Mouse (Mus musculus) neural tube, embryonic 13.5 days (tissue): Measurements from ENCODE around the gene Aldh3b3. TPM values are rescaled to one million over a fixed set of nuclear protein-coding genes. Genes with fewer than 3 reads are reported as not detected.

ENCODE experiments used
- ATAC-seq: fragments of 200-750 bp; cut with Nextera tagmentation; 2 replicates; pipeline ENCODE4 v1.8.0; 2017; ENCODE audit warnings: low read depth, mild to moderate bottlenecking, moderate TSS enrichment, moderate library complexity
- H3K27ac ChIP-seq: fragments of 300-500 bp; sonication (generic); replicated peaks from 2 replicates; pipeline ENCODE4 v1.5.1; 2015; ENCODE audit warnings: moderate library complexity, mild to moderate bottlenecking, inconsistent platforms
- H3K27me3 ChIP-seq: fragments of 300-500 bp; sonication (generic); 2 replicates; pipeline ENCODE4 v1.6.1; 2015; ENCODE audit warnings: mild to moderate bottlenecking, inconsistent platforms
- H3K36me3 ChIP-seq: fragments of 300-500 bp; sonication (generic); 2 replicates; pipeline ENCODE4 v1.6.1; 2015; ENCODE audit warnings: mild to moderate bottlenecking, inconsistent platforms
- H3K4me1 ChIP-seq: fragments of 300-500 bp; sonication (generic); replicated peaks from 2 replicates; pipeline ENCODE4 v1.6.1; 2015; ENCODE audit warnings: inconsistent platforms
- H3K4me2 ChIP-seq: fragments of 300-500 bp; sonication (generic); 2 replicates; pipeline ENCODE4 v1.6.1; 2015; ENCODE audit warnings: inconsistent platforms, mild to moderate bottlenecking, moderate library complexity
- H3K4me3 ChIP-seq: fragments of 300-500 bp; sonication (generic); 2 replicates; pipeline ENCODE4 v1.5.1; 2015; ENCODE audit warnings: mild to moderate bottlenecking, inconsistent platforms
- H3K9ac ChIP-seq: fragments of 300-500 bp; sonication (generic); 2 replicates; pipeline ENCODE4 v1.6.1; 2015; ENCODE audit warnings: moderate library complexity, mild to moderate bottlenecking, inconsistent platforms
- H3K9me3 ChIP-seq: fragments of 300-500 bp; sonication (generic); 2 replicates; pipeline ENCODE4 v1.6.1; 2016; ENCODE audit warnings: inconsistent platforms
- WGBS: fragments of 180-500 bp; shearing (Covaris S2); methylation state at CpG from one replicate; pipeline ENCODE4 v1.1.7; 2015; 5-methylcytosine and 5-hydroxymethylcytosine counted together
- polyA plus RNA-seq: library from polyadenylated mRNA; unstranded; fragments of >200 nt; fragmentation: Nextera tagmentation; extraction: Ambion mirVana; gene quantifications from 2 replicates; pipeline ENCODE4 v1.2.1, GENCODE M21; 2015

The Aldh3b3 gene
- polyA plus RNA-seq, 1 experiment from 2014 or later, result not detected

DNA sequence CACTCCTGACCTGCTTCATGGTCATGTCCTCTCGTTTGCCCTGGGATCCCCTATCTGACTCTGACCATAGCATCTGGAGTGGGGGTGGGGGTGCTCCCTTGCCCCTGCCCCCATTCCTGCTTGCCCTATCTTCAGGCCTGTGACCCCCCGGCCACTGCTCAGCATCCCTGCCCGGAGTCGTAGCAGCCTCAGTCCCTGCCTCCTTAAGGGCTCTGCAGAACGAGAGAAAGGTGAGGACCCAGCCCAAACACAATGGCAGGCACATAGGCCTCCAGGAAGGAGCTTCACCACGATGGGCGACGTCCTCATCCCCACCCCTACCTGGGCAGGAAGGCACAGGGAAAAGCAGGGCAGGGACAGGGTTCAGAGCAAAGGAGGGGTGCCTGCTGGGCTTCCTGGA lies 39.9 kb downstream of the Aldh3b3 start:
- no peak overlapping the region for H3K4me2 ChIP-seq
- H3K9me3 ChIP-seq, result no peaks in the 10 kb centered on the region
- H3K27ac ChIP-seq, result no peak overlapping the region
- no peak overlapping the region for H3K4me3 ChIP-seq
- ATAC-seq, result no peak
- no peak overlapping the region for H3K9ac ChIP-seq
- H3K36me3 ChIP-seq, result no peaks in the 10 kb centered on the region
- 86% methylated on average over 8 of the region's 8 CpGs for WGBS
- H3K27me3 ChIP-seq, result no peaks in the 10 kb centered on the region
- H3K4me1 ChIP-seq, result peaks cover 20% of the 10 kb centered on the region

DNA sequence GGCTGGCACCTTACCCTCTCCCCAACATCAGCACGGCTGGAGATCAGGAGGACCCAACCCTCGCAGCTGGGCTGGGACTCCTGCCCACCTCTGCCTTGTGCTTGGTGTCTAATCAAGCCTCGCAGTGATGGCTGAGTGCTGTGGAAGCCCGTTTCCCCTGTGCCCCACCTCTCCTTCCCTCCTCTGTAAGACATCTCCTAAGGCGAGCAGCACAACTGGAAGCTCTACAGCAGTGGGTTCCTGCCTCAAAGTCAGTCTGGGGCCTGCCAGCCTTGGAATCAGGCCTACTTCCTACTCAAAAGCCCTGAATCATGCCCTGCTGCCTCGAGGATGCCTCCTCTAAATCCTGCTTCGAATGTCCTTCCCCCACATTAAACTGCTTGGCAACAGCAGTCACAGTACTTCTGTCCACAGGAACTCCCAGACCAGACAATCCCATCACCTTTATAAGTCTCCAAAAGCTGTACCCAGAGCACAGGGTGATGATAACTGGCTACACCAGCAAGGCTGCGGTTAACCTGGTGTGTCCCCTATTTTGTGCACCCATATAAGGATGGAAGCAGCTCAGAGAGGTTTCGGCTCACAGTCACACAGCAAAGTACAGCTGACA lies 40.8 kb downstream of the Aldh3b3 start:
- Histone ChIP-seq H3K9ac (peak overlapping the region; percentile 61), H3K4me1 (peaks cover 20% of the 10 kb centered on the region), H3K36me3 (no peaks in the 10 kb centered on the region; the same call in 1 of the 2 replicates), H3K4me3 (peak overlapping the region; percentile 62; the same call in 1 of the 2 replicates), H3K4me2 (peak overlapping the region; percentile 91), H3K27me3 (no peaks in the 10 kb centered on the region), H3K9me3 (no peaks in the 10 kb centered on the region), H3K27ac (0 out of 2 replicates have a peak overlapping the region, but pooled peaks have one; percentile 46)
- no peak for ATAC-seq
- 88% methylated on average over 9 of the region's 9 CpGs for WGBS

DNA sequence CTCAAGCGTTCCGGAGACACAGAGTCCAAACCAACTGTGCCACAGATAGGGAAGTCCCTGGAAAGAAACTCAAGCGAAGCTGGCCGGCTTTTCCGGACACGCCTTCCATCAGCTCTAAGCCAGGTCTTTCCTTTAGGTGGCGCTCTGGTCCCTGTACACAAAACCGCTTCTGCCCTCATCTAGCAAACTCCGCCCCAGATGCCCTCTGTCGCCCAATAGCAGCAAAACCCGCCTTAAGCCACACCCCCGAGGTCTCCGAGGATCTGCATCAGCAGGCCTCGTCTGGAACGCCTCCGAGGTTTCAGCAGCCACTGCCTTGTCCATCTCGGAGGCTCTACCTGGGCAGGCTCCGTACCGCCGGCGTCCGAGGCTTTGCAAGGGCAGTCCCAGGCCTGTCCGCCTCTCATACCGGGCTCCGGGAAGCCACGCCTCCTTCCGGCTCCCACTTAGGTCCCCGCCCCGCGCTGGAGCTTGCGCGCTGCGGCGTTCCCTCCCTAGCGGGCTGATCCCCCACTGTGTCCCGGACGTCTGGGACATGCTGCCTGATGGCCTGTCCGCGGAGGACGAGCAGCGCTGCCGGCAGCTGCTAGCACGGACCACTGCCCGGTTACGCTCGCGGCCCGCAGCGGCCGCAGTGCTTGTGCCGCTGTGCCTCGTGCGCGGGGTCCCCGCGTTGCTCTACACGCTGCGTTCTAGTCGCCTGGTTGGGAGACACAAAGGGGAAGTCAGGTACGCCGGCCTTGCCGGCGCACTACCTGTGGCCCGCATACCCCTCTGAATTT lies 41.9 kb downstream of the Aldh3b3 start, which contains the start of the genes Nudt8 and Gm49405:
Gene Nudt8, plus strand, starts transcription at position 462 of the 782 bp plus-strand sequence.
Gene Gm49405, plus strand, starts transcription at position 508 of the 782 bp plus-strand sequence.
- Histone ChIP-seq H3K27ac (peak within 1 kb of the TSS; percentile 97), H3K36me3 (peaks cover 6% of the 10 kb centered on the region; the same call in 1 of the 2 replicates), H3K4me1 (peaks cover 20% of the 10 kb centered on the region), H3K4me3 (peak within 1 kb of the TSS; percentile 62), H3K9ac (peak within 1 kb of the TSS; percentile 88), H3K4me2 (peak within 1 kb of the TSS; percentile 91), H3K27me3 (no peaks in the 10 kb centered on the region), H3K9me3 (no peaks in the 10 kb centered on the region)
- ATAC-seq, result peak; percentile 86
- under 1% methylated on average over 64 of the region's 64 CpGs for WGBS

DNA sequence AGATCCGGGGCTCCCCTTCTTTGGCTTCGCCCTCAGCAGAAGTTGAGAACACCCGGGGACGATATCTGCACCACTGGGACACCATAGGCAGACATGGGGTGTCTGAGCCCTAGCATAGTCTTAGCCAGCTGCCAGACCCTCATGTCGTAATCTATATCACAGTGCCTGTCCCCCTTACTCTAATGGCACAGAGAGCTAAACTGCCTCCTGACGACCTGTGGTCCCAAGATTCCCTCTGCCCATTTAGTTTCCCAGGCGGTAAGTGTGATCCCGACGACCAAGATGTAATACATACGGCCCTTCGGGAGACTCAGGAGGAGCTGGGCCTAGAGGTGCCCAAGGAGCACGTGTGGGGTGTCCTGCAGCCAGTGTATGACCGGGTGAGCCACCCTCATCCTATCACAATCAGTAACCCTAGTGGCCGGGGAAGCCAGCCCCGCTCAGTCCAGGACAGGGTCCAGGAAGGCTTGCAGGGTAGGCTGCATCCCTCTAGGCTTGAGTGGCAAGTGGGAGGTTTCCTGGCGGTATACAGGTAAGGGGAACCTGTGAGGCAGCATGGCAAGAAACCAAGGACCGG lies 42.6 kb downstream of the Aldh3b3 start:
- no peaks in the 10 kb centered on the region for H3K27me3 ChIP-seq
- ATAC-seq, result peak; percentile 25; the same call in 1 of the 2 replicates
- peak overlapping the region; percentile 62 for H3K4me3 ChIP-seq
- H3K27ac ChIP-seq, result peak overlapping the region; percentile 97
- H3K36me3 ChIP-seq, result peaks cover 12% of the 10 kb centered on the region
- H3K4me2 ChIP-seq, result peak overlapping the region; percentile 91
- H3K9ac ChIP-seq, result peak overlapping the region; percentile 88
- 17% methylated on average over 17 of the region's 17 CpGs for WGBS
- peaks cover 20% of the 10 kb centered on the region for H3K4me1 ChIP-seq
- no peaks in the 10 kb centered on the region for H3K9me3 ChIP-seq

DNA sequence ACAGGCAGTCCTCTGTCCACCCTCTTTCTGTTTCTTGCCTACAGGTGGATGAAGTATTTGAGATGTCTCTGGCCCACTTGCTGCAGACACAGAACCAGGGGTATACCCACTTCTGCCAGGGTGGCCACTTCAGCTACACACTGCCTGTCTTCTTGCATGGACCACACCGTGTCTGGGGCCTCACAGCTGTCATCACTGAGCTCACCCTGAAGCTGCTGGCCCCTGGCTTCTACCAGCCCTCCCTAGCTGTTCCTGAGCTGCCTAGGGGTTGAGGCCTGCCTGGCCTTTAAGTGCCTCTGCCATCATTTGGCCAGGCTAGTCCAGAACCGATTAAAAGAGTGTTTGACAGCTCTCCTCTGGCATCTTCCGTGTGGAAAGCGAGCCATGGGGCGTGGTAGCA lies 43.3 kb downstream of the Aldh3b3 start:
- Histone ChIP-seq H3K9me3 (no peaks in the 10 kb centered on the region), H3K36me3 (peaks cover 19% of the 10 kb centered on the region), H3K4me1 (peaks cover 20% of the 10 kb centered on the region), H3K9ac (peak overlapping the region; percentile 88), H3K4me3 (0 out of 2 replicates have a peak overlapping the region, but pooled peaks have one; percentile 62), H3K4me2 (peak overlapping the region; percentile 91), H3K27me3 (no peaks in the 10 kb centered on the region), H3K27ac (no peak overlapping the region)
- no peak for ATAC-seq
- WGBS, result 84% methylated on average over 5 of the region's 5 CpGs

DNA sequence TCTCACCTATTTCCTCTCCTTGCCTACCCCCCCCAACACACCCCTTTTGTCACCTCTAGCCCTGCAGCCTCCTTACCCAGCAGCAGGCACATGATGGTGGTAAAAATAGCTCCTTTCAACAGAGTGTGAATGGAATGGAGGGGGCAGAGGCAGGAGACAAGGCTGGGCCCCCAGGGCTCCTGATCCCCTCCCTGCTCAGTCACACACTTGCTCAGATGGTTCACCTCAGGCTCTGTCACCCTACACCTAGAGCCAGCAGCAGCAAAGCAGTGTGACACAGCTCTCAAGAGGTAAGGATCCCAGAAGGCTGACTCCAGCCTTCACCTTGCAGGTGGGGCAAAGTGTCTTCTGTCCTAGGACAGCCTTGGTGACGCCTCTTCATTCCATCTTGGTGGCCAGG lies 44.7 kb downstream of the Aldh3b3 start, which contains the start of gene Doc2g:
Gene Doc2g, plus strand, starts transcription at position 202 of the 400 bp plus-strand sequence.
- peaks cover 20% of the 10 kb centered on the region for H3K4me1 ChIP-seq
- H3K9me3 ChIP-seq, result no peaks in the 10 kb centered on the region
- H3K4me2 ChIP-seq, result no peak within 1 kb of the TSS
- WGBS, result 85% methylated on average over 1 of the region's 1 CpGs
- H3K4me3 ChIP-seq, result no peak within 1 kb of the TSS
- ATAC-seq, result no peak
- H3K36me3 ChIP-seq, result peaks cover 33% of the 10 kb centered on the region
- no peaks in the 10 kb centered on the region for H3K27me3 ChIP-seq
- H3K9ac ChIP-seq, result peak within 1 kb of the TSS; percentile 88; the same call in 1 of the 2 replicates
- H3K27ac ChIP-seq, result no peak within 1 kb of the TSS

DNA sequence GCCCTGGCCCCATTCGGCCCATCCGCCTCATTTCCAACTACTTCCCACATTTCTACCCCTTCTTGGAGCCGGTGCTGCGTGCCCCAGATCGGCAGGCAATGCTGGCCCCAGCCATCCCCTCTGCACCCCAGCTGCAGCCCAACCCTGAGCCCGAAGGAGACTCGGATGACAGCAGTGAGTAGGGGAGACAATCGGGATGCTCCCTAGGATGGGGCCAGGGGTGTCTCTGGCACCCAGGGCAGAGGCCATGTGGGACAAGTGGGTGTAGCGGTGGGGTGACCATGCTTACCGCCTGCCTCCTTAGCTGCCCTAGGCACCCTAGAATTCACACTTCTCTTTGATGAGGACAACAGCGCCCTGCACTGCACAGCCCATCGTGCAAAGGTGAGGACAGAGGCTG lies 45.2 kb downstream of the Aldh3b3 start:
- H3K4me1 ChIP-seq, result peaks cover 20% of the 10 kb centered on the region
- no peaks in the 10 kb centered on the region for H3K27me3 ChIP-seq
- H3K36me3 ChIP-seq, result peaks cover 38% of the 10 kb centered on the region
- H3K4me3 ChIP-seq, result no peak overlapping the region
- no peak overlapping the region for H3K27ac ChIP-seq
- no peak overlapping the region for H3K4me2 ChIP-seq
- no peak for ATAC-seq
- WGBS, result 81% methylated on average over 12 of the region's 12 CpGs
- no peak overlapping the region for H3K9ac ChIP-seq
- H3K9me3 ChIP-seq, result no peaks in the 10 kb centered on the region

DNA sequence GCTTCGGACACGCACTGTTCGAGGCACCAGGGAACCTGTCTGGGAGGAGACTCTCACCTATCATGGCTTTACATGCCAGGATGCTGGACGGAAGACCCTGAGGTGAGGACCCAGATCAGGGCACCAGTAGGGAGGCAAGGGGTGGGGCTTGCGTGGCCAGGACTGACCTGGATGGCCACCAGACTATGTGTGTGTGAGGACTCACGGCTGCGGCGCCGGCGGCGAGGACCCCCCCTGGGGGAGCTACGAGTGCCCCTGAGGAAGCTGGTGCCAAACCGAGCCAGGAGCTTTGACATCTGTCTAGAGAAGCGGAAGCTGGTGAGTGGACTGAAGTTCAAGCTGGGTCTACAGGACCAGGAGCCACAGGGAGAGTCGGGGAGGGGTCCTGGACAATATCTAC lies 45.9 kb downstream of the Aldh3b3 start:
- no peak overlapping the region for H3K4me3 ChIP-seq
- peaks cover 45% of the 10 kb centered on the region for H3K36me3 ChIP-seq
- no peak overlapping the region for H3K9ac ChIP-seq
- 90% methylated on average over 15 of the region's 15 CpGs for WGBS
- H3K9me3 ChIP-seq, result no peaks in the 10 kb centered on the region
- no peak for ATAC-seq
- H3K4me1 ChIP-seq, result peaks cover 19% of the 10 kb centered on the region
- H3K27ac ChIP-seq, result no peak overlapping the region
- H3K27me3 ChIP-seq, result no peaks in the 10 kb centered on the region
- H3K4me2 ChIP-seq, result no peak overlapping the region

DNA sequence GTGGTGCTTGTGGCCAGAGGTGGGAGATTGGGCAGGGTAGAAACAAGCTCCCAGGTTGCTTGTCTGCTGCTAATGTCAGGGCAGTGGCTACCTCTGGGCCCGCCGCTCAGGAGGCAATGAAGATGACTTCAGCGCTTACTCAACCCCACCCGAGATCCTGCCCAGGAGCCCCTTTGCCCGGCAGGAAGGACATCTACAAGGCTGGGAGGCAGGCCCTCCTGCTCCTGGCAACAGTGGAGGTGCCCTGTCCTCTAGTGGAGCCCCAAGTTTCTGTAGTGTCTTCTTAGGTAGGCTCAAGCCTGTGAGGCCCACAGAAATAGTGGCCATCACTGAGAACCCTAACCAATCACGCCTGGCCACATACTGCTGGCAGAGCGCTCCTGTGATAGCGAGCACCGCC lies 46.6 kb downstream of the Aldh3b3 start:
- Histone ChIP-seq H3K36me3 (peaks cover 53% of the 10 kb centered on the region), H3K4me2 (no peak overlapping the region), H3K4me3 (no peak overlapping the region), H3K27me3 (no peaks in the 10 kb centered on the region), H3K9ac (no peak overlapping the region), H3K9me3 (no peaks in the 10 kb centered on the region), H3K27ac (no peak overlapping the region), H3K4me1 (peaks cover 13% of the 10 kb centered on the region)
- ATAC-seq, result no peak
- 92% methylated on average over 9 of the region's 9 CpGs for WGBS

DNA sequence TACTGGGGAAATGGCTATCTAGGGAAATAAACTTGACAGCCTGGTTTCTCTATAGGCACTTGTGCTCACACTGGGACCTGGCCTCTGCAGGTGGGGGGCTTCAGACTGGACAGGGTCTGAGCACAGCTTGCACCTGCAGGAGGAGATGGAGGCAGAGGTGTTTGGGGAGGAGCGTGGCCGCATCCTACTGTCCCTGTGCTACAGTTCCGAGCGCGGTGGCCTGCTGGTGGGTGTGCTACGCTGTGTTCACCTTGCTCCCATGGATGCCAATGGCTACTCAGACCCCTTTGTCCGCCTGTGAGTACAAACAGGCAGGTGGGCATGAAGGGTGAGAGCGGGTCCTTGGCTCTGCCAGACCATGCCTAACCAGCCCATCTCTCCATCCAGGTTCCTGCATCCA lies 47.5 kb downstream of the Aldh3b3 start:
- H3K36me3 ChIP-seq, result peaks cover 59% of the 10 kb centered on the region
- no peaks in the 10 kb centered on the region for H3K9me3 ChIP-seq
- no peaks in the 10 kb centered on the region for H3K27me3 ChIP-seq
- ATAC-seq, result no peak
- peaks cover 13% of the 10 kb centered on the region for H3K4me1 ChIP-seq
- H3K4me2 ChIP-seq, result no peak overlapping the region
- WGBS, result 93% methylated on average over 8 of the region's 8 CpGs
- no peak overlapping the region for H3K27ac ChIP-seq
- no peak overlapping the region for H3K9ac ChIP-seq
- no peak overlapping the region for H3K4me3 ChIP-seq

DNA sequence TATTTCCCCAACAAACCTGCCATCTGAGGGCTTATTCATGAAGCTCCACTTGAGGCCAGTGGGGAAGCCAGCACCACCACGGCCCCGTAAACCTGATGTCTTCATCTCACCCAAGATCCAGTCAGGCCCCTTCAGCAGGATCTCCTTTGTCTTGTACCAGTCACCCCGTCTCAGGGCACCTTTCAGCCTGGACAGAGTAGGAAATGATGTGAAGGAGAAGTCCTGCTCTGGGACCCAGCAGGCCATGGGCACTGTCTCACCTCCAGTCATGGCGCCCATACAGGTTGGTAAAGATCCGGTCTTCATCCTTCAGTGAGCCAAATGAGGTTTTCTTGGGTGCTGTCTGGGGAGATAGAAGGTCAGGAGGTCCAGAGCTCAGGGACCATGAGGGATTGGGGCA lies 52.6 kb downstream of the Aldh3b3 start:
- ATAC-seq, result no peak

More for the DNA sequence above, 52.6 kb downstream of the Aldh3b3 start:
- Histone ChIP-seq H3K4me2 (no peak overlapping the region), H3K9ac (no peak overlapping the region; the same call in 1 of the 2 replicates), H3K27ac (no peak overlapping the region), H3K27me3 (no peaks in the 10 kb centered on the region), H3K9me3 (no peaks in the 10 kb centered on the region), H3K4me1 (peaks cover 20% of the 10 kb centered on the region), H3K36me3 (peaks cover 49% of the 10 kb centered on the region), H3K4me3 (no peak overlapping the region; the same call in 1 of the 2 replicates)
- 94% methylated on average over 5 of the region's 5 CpGs for WGBS
